Mouse (Mus musculus) ovary, adult 18-20 months (tissue): ENCODE data around the gene Noxo1.
"Not testable (repeated sequence)": the region's sequence is repeated elsewhere in the genome, so short reads cannot be mapped to it uniquely, and the experiment has no call there.

Source experiments
- DNase-seq: peaks from one replicate; pipeline ENCODE4 v3.0.0; 2022; ENCODE audit warnings: low spot score, mixed read lengths

Noxo1 gene

GRCm38 (mm10) chr17:24721383-24721955 lies 25.4 kb downstream of the Noxo1 start:
- not testable (repeated sequence) for DNase-seq

- DNase-seq = no peak
These were observed 26.3 kb downstream of the Noxo1 start for GRCm38 (mm10) chr17:24722220-24722924.

GRCm38 (mm10) chr17:24723122-24723880 lies 27.3 kb downstream of the Noxo1 start:
- DNase-seq = no peak

GRCm38 (mm10) chr17:24723881-24724180 lies 27.8 kb downstream of the Noxo1 start:
- no peak for DNase-seq

- peak; percentile 88 for DNase-seq
These were observed 28.1 kb downstream of the Noxo1 start, which contains the start of gene Ndufb10 for GRCm38 (mm10) chr17:24724184-24724583. TSS of gene Ndufb10 (minus strand) at chr17:24724478.

GRCm38 (mm10) chr17:24725637-24726390 lies 29.8 kb downstream of the Noxo1 start:
- DNase-seq = no peak

- no peak for DNase-seq
These were observed 31.6 kb downstream of the Noxo1 start, which contains the start of gene Rpl3l for GRCm38 (mm10) chr17:24727618-24728017. TSS of gene Rpl3l (plus strand) at chr17:24727820.

GRCm38 (mm10) chr17:24728184-24728583 lies 32.1 kb downstream of the Noxo1 start:
- no peak for DNase-seq

- DNase-seq = no peak
These were observed 33.0 kb downstream of the Noxo1 start for GRCm38 (mm10) chr17:24729067-24729466.

- DNase-seq = no peak
These were observed 34.8 kb downstream of the Noxo1 start for GRCm38 (mm10) chr17:24730787-24731186.

GRCm38 (mm10) chr17:24732233-24732935 lies 36.4 kb downstream of the Noxo1 start:
- no peak for DNase-seq

GRCm38 (mm10) chr17:24733434-24734050 lies 37.5 kb downstream of the Noxo1 start:
- no peak for DNase-seq

- DNase-seq = no peak
These were observed 38.5 kb downstream of the Noxo1 start for GRCm38 (mm10) chr17:24734513-24734912.

- DNase-seq = no peak
These were observed 39.4 kb downstream of the Noxo1 start for GRCm38 (mm10) chr17:24735446-24735845.

GRCm38 (mm10) chr17:24736330-24737051 lies 40.5 kb downstream of the Noxo1 start, which contains the start of gene Msrb1:
TSS of gene Msrb1 (plus strand) at chr17:24736642.
- DNase-seq = peak; percentile 98

GRCm38 (mm10) chr17:24737135-24737810 lies 41.2 kb downstream of the Noxo1 start:
- no peak for DNase-seq

- no peak for DNase-seq
These were observed 42.2 kb downstream of the Noxo1 start for GRCm38 (mm10) chr17:24738238-24738637.

- DNase-seq = no peak
These were observed 43.9 kb downstream of the Noxo1 start for GRCm38 (mm10) chr17:24739926-24740325.

GRCm38 (mm10) chr17:24742307-24742706 lies 46.3 kb downstream of the Noxo1 start:
- no peak for DNase-seq

- DNase-seq = no peak
These were observed 47.9 kb downstream of the Noxo1 start for GRCm38 (mm10) chr17:24743896-24744295.
